Mouse (Mus musculus) layer of hippocampus, postnatal 36 days (tissue): ENCODE results near the gene Olfr1448. TPM values are rescaled to one million over a fixed set of nuclear protein-coding genes. Genes with fewer than 3 reads are reported as not detected.
"Not testable (repeated sequence)": the region's sequence is repeated elsewhere in the genome, so short reads cannot be mapped to it uniquely, and the experiment has no call there.

Experiments
- DNase-seq, 2 experiments: peaks; one replicate each; pipeline ENCODE4 v3.0.0; 2022
- total RNA-seq, 2 experiments: library from RNA; stranded (reverse); gene quantifications; 2 replicates each; pipeline ENCODE4 v1.2.3; 2021

Olfr1448 gene
- not detected for total RNA-seq

GRCm38 (mm10) chr19:12924319-12924718, at the start of gene Olfr1448:
TSS of gene Olfr1448 (minus strand) at chr19:12924419.
- no peak for DNase-seq

DNA sequence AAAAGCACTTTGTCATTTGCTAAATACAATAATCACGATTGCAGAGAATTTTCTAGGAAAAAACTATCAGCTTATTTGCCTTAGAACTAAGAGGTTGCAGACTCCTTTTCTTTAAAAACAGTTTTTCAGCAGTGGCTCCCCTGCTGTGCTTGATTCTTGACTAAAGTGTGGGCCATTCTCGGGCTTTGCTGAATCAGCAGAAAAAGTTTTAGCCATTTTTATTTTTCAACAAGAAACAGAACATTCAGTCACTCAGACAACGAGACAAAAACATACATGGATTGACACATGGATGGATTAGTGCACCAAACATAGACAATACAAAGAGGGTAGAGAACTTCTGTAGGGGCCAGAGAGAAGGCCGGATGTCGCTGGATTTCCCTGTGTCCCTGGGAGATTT, 45.9 kb upstream of the Olfr1448 start:
- not testable (repeated sequence) for DNase-seq

GRCm38 (mm10) chr19:12949958-12950357, 25.7 kb upstream of the Olfr1448 start, which contains the start of gene Olfr1450:
TSS of gene Olfr1450 (plus strand) at chr19:12950258.
- no peak for DNase-seq

- no peak for DNase-seq
Observed at GRCm38 (mm10) chr19:12930540-12930939, 6.3 kb upstream of the Olfr1448 start, which contains the start of gene Olfr1449. TSS of gene Olfr1449 (plus strand) at chr19:12930840.

DNA sequence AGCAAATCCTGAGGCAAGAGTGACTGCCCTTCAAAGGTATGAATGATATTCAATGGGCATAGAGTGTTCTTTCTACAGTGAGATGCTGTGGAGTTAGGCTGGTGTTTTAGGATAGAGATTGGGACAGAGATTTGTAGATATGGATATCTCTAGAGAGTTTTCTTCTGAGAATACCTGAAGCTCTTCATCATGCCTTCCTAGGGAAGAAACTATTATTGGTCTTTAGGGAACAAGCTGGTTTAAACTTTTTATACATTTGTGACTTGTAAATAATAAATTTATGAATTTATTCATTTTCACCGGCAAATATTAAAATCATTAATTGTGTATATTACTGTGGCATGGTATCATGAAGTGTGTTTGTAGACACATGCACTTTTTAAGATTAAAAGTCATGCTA, 20.6 kb downstream of the Olfr1448 start, which contains the start of gene Olfr1447:
TSS of gene Olfr1447 (minus strand) at position 101 of the 400 bp plus-strand sequence.
- DNase-seq: no peak

- DNase-seq: no peak
Observed at GRCm38 (mm10) chr19:12893424-12893823, 30.8 kb downstream of the Olfr1448 start, which contains the start of gene Olfr1446. TSS of gene Olfr1446 (minus strand) at chr19:12893524.

GRCm38 (mm10) chr19:12883555-12883954, 40.7 kb downstream of the Olfr1448 start, which contains the start of gene Olfr1445:
TSS of gene Olfr1445 (plus strand) at chr19:12883855.
- DNase-seq: no peak

Other genes starting within 250 kb of the Olfr1448 start
- gene Olfr1443, start 246.3 kb downstream of the Olfr1448 start, total RNA-seq: not detected
- gene Keg1, start 228.6 kb downstream of the Olfr1448 start, total RNA-seq: not detected
- 1 to 10 TPM; 2.9 to 4.1 TPM for gene Cntf, start 158.8 kb downstream of the Olfr1448 start, total RNA-seq
- gene Zfp91, start 128.3 kb downstream of the Olfr1448 start, total RNA-seq: 10 to 100 TPM; 96.1 to 96.3 TPM
- gene Lpxn, start 128.2 kb downstream of the Olfr1448 start, total RNA-seq: 1 to 10 TPM; 1.1 to 2.0 TPM
- gene Gm5244, start 77.7 kb downstream of the Olfr1448 start, total RNA-seq: not detected
- not detected for gene Olfr1444, start 67.1 kb downstream of the Olfr1448 start, total RNA-seq
- gene Olfr1445, start 40.6 kb downstream of the Olfr1448 start, total RNA-seq: not detected
- not detected for gene Olfr1446, start 30.9 kb downstream of the Olfr1448 start, total RNA-seq
- gene Olfr1447, start 20.7 kb downstream of the Olfr1448 start, total RNA-seq: not detected
- not detected for gene Olfr1449, start 6.4 kb upstream of the Olfr1448 start, total RNA-seq
- gene Olfr1450, start 25.8 kb upstream of the Olfr1448 start, total RNA-seq: not detected
- gene Olfr1451, start 70.6 kb upstream of the Olfr1448 start, total RNA-seq: not detected
- not detected for gene Olfr1453, start 103.9 kb upstream of the Olfr1448 start, total RNA-seq
- not detected for gene Olfr1454, start 136.2 kb upstream of the Olfr1448 start, total RNA-seq
- not detected for gene Olfr1457, start 173.5 kb upstream of the Olfr1448 start, total RNA-seq
- not detected for gene Olfr1458, start 182.4 kb upstream of the Olfr1448 start, total RNA-seq
- under 1 TPM; 0.20 to 0.25 TPM for gene Olfr1459, start 225.1 kb upstream of the Olfr1448 start, total RNA-seq
- gene Olfr1461, start 238.6 kb upstream of the Olfr1448 start, total RNA-seq: not detected